Mouse (Mus musculus) layer of hippocampus, adult 9-11 months (tissue): ENCODE measurements around the gene Abca9.
A peak's percentile ranks its signal among the peaks of the same experiment; 100 is the strongest.

Experiments used
- DNase-seq: peaks from one replicate; pipeline ENCODE4 v3.0.0; 2022

Abca9 gene

GRCm38 (mm10) chr11:110167459-110168251, at the start of gene Abca9:
TSS of gene Abca9 (minus strand) at chr11:110168196.
- DNase-seq = peak; percentile 46

- no peak for DNase-seq
Measured at GRCm38 (mm10) chr11:110217118-110217517, 49.1 kb upstream of the Abca9 start.

GRCm38 (mm10) chr11:110203930-110204329, 35.9 kb upstream of the Abca9 start:
- DNase-seq = no peak

DNA sequence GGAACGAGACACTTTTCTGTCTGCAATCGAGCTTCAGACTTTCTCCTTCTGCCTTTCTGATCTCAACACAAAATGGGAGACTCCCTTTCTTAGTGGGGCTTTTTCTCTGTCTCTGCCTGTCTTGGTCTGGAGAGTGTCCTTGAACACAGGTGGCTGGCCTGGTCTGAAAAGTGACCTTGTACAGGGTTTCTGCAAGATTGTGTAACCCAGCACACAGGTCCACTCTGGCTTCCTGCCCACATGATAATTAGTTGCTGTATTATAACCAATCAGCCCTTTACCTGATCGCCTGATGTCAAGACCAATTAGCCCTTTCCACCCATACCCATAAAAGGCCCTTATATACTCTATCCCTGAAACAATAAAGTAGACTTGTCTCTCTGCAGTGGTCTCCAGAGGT, 30.9 kb upstream of the Abca9 start:
- DNase-seq = no peak

GRCm38 (mm10) chr11:110196561-110197306, 28.7 kb upstream of the Abca9 start:
- no peak for DNase-seq

- DNase-seq = peak; percentile 25
Measured at GRCm38 (mm10) chr11:110195310-110195709, 27.3 kb upstream of the Abca9 start.

DNA sequence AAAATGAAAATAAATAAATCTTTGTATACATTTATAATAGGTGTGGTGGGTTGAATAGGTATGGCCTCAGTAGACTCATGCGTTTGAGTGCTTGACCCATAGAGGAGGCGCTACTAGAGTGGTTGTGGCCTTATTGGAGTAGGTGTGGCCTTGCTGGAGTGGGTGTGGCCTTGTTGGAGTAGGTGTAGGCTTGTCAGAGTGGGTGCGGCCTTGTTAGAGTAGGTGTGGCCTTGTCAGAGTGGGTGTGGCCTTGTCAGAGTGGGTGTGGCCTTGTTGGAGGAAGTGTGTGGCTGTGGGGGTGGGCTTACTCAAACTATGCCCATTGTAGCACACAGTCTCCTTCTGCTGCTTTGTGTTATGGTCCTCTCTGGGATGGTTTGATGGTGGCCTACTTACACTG, 3.2 kb upstream of the Abca9 start:
- no peak for DNase-seq

DNA sequence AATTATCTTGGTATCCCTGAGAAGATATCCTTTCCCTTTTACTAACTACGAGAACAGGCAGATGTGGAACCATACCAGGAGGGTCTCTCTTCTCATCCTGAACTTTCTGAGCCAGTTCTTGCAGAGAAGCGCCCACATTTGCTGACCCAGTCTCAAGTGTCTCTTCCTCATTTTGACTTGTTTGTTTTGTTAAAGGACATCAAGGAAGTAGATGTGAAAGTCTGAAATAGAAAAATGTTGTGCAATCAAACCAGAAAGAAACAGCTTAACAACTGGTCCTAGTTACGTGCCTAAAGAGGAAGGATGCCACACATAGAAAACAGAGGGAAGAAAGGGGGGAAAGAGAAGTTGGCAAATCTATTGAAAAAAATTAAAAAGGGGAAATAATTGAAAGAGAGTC, 2.2 kb downstream of the Abca9 start:
- peak; percentile 44 for DNase-seq

DNA sequence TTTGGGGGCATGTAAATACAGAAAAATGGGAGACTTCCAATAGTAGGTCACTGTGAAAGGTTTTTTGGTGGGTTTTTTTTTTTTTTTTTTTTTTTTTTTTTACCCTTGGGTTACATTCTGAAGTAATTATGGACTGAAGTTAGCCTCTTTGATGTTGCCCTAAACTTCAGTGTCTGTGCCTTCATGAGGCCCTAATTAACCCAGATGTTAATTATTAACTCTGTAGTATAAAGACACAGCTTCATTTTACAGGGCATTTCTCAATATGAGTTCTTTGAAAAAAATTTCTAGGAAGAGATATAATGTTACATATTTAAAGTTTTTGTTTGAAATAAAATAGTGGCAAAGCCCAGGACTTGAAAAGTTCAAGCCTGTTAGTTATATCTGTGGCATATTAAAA, 2.6 kb downstream of the Abca9 start:
- DNase-seq = no peak

- no peak for DNase-seq
Measured at GRCm38 (mm10) chr11:110157059-110157458, 10.9 kb downstream of the Abca9 start.

GRCm38 (mm10) chr11:110155985-110156384, 12.0 kb downstream of the Abca9 start:
- DNase-seq = peak; percentile 21

DNA sequence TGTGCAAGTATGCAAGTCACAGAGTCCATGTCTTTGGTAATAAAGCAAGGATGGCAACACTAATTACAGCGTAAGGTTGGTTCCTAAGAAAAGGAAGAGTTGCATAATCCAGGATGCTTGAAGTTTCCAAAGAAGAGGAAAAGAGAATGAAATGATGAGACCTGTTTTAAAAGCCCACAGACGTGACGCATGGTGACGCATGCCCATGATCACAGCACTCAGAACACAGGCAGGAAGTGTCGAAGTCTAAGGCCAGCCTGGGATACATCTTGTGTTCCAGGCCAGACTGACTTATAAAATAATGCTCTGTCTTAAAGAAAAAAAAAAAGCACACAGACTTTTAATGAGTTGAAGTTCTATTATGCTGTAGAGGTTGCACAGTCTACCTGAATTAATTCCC, 20.4 kb downstream of the Abca9 start:
- no peak for DNase-seq

GRCm38 (mm10) chr11:110145421-110145820, 22.6 kb downstream of the Abca9 start:
- peak; percentile 8 for DNase-seq

GRCm38 (mm10) chr11:110130760-110131159, 37.2 kb downstream of the Abca9 start:
- DNase-seq = no peak

DNA sequence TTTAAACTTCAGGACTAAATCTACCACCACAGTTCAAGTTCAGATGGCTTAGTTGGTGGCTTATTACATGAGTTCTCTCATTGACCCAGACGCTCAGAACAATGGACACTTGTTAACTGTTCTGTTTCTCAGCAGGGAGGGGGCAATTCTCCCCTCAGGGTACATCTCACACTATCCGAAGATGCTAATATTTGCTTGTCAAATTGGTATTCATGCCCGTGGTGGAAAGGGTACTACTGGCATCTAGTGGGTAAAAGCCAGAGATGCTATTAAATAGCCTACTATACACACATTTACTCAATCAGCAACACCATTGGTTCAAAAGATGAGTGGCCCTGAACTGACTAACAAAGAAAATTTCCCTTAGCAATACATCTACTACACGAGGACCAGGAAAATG, 56.9 kb downstream of the Abca9 start:
- DNase-seq = peak; percentile 20

DNA sequence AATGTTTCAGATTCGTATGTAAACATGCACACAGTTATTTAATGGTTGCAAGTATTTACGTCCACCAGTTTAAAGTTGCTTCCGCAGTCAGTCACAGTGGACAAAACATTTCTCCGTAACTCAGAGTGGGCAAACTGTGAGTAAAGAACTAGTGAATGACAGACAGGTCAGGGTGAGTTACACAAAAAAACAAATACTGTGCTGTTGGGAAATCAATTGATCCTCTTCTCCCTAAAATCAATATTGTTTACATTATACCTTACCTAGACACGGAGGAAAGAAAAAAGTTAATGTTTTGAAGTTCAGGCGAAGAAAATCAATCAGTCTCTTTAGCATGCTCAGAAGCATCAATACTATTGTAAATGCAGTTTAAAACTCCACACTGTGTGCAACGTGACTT, 66.6 kb downstream of the Abca9 start:
- DNase-seq = no peak

GRCm38 (mm10) chr11:110098901-110099300, 69.1 kb downstream of the Abca9 start:
- DNase-seq = no peak

DNA sequence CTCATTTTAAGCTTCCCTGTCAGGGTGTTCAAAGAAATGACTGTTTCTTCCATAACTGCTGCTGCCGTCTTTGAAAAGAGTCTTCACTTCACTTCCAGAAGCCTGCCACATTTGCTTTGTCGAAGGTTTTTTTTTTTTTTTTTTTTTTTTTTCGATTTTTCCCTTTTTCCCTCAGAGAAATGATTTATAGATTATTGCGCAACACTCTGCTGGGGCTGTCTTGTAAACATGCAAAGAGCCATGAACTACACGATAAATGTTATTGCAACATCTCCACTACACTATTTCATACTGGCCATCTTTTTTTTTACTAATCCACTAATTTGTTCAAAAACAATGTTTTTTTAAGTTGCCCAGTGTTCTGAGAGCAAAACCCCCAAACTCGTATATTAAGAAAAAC, 70.5 kb downstream of the Abca9 start:
- no peak for DNase-seq

DNA sequence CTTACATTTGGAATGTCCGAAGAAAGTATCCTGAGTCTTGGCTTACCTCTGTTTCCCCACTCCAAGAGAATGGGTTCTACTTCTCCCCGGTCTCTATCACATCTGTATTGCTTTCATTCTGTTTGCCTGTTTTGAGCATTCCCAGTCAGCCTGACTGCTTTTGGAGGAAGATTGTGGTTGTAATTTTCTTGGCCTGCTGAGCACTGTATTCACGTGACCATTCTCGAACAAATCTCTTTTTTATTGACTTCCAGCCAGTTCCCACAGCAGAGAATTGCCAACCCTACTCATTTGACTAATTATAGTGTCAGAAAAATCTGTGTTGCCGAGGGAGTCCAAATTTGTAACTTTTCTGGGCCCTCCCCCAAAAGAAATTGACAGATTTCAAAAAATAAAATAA, 72.1 kb downstream of the Abca9 start, which contains the start of gene Abca8a:
Gene Abca8a (minus strand): TSS at position 121 of the 400 bp plus-strand sequence.
- DNase-seq = peak; percentile 42

- DNase-seq = no peak
Measured at GRCm38 (mm10) chr11:110094846-110095380, 73.1 kb downstream of the Abca9 start.

DNA sequence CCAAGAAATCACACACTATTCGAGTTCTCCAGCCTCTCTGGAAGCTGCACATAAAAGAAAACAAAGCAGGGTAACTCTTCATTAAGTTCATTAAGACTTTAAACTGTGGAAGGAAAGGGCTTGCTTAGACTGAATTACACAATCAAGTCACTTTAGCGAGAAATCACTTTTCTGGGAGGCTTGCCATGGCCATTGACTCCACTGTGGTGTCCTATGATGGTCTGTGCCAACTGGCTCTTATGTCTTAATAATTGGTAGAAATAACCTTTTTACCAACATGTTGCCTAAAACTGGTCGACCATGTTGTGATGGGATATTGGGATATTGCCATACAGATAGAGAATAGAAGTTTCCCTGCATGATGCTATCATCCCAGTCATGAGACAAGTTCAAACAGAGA, 73.8 kb downstream of the Abca9 start:
- DNase-seq = no peak

GRCm38 (mm10) chr11:110091328-110091727, 76.7 kb downstream of the Abca9 start:
- no peak for DNase-seq

GRCm38 (mm10) chr11:110072158-110072557, 95.8 kb downstream of the Abca9 start:
- DNase-seq = no peak

DNA sequence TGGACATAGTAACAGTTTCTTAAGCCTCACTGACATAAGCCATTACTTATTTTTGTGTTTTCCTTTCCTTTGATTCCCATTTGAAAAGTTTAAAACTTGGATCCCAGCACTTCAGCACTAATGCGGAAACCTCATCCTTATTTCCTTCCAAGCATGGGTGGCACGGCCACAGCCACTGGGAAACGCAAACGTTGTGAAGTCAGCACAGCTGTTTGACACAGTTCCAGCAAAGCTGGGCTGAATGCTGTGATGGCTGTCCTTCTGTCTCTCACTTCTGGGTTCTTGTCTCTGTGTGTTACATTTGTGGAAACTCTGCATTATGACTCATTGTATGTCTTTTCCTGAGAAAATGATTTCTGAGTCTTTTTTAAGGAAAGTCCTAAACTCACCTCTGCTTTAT, 107.0 kb downstream of the Abca9 start:
- DNase-seq = no peak
